Mouse (Mus musculus): ENCODE measurements around the gene Plekhg6.

DNA sequence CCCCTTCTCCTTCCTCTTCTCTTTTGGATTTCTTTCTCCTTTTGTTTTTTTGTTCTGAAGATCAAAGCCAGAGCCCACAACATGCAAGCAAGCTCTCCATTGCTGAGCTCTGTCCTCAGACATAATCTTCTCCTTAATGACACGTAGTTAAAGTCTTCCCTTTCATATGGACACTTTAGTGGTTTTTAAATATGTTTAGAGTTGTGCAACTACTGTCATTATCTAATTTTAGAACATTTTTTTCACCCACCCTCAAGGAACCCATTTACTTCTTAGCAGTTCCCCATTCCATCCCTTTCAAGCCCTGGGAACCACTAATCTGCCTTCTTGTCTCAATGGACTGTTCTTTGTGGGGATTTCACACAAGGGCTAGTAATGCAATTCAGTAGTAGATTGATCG lies 46.2 kb downstream of the Plekhg6 start:
- TF ChIP-seq POLR2A (IDR thresholded peaks at IDR 0.05; ENCODE audit: extremely low read depth, insufficient read depth, low read length) (no peak), CTCF (IDR thresholded peaks at IDR 0.05; ENCODE audit: low read depth, low read length) (no peak)
